Comparison of ENCODE assay signal across 9 mouse cellular contexts in the genomic region with DNA sequence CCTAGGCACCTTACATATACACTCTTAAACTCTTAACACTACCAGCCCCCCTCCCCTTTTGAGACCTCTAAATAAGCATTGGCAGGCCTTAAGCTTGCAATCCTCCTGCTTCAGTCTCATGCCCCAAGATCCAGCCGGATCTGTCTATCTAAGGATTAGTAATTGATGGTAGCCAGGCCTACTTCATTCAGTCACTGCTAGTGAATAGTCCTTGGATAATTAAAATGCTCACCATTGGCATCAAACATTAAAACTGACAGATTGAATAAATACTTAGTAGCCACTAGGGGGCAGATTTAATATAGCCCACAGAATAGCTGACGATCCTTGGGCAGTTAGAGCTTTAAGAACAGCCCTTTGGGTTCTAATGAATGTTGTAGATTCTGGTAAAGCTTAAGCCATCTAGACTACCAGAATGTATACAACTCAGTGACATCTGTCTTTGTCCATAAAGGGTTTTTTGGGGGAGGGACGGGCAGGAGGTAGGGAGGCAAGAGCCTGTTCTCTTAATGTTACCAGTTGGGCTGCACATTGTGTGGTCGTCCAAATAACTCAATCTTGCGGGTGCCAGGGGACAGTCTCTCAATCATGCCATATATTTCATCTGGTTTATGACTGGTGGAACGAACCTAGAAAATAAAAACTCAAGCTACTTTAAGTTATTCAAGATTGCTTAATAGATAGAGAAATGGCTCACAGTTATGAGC. TPM values are rescaled to one million over a fixed set of nuclear protein-coding genes. Genes with fewer than 3 reads are reported as not detected.
DNase-seq lines count a peak whose midpoint lies in the region; ATAC-seq lines count a peak whose summit lies in the region.
"Had no signal": no experiment of that assay in that cellular context is flagged by ENCODE, and none has a peak within 500 bp of the region (broad histone marks: within the 10 kb centered on the region; RNA-seq: fewer than 3 reads in every experiment).

No protein-coding gene starts in this region.

- ATAC-seq in erythroblast, adult 5-6 weeks (replicated peaks; ENCODE audit: low FRiP score, poor library complexity, severe bottlenecking), result peak; percentile 79
- peak; percentile 85 for ATAC-seq in megakaryocyte progenitor cell, adult 5-6 weeks (replicated peaks; ENCODE audit: poor library complexity)

- peak; percentile 39 for DNase-seq in embryo, embryonic 10 days (ENCODE audit: low spot score)
- no peak for DNase-seq in embryo, embryonic 9.5 days (ENCODE audit: extremely low spot score)
- DNase-seq in 416B (ENCODE audit: low read depth), result peak; percentile 70
- no peak for DNase-seq in c-Kit-positive CD71-positive TER-119-positive erythroid progenitor cells, embryonic 14.5 days (ENCODE audit: low spot score)
- no peak for DNase-seq in spleen, adult 12 weeks (ENCODE audit: low spot score)
- no peak for DNase-seq in layer of hippocampus, adult 9-11 months
- DNase-seq: thymus, adult 18-20 months had no signal

RNA-seq across cellular contexts. Expression of a gene that starts 9.2 kb away (rescaled TPM):
- 6.7 and 22.4 TPM in 2 replicates for total RNA-seq in erythroblast, adult 5-6 weeks (2015; ENCODE audit: low replicate concordance)
- total RNA-seq in erythroblast, adult 5-6 weeks (2017; ENCODE audit: low replicate concordance), result 7.2 and 13.8 TPM in 2 replicates
- total RNA-seq in megakaryocyte progenitor cell, adult 5-6 weeks (2015), result 49.6 and 50.3 TPM in 2 replicates
- total RNA-seq in megakaryocyte progenitor cell, adult 5-6 weeks (2017), result 40.3 and 40.8 TPM in 2 replicates

RNA-seq across cellular contexts. Expression of a gene that starts 16.4 kb away (rescaled TPM):
- total RNA-seq in erythroblast, adult 5-6 weeks (2015; ENCODE audit: low replicate concordance), result 6.7 and 10.8 TPM in 2 replicates
- 1.3 and 4.3 TPM in 2 replicates for total RNA-seq in erythroblast, adult 5-6 weeks (2017; ENCODE audit: low replicate concordance)
- 6.5 and 8.1 TPM in 2 replicates for total RNA-seq in megakaryocyte progenitor cell, adult 5-6 weeks (2015)
- total RNA-seq in megakaryocyte progenitor cell, adult 5-6 weeks (2017), result 3.7 and 5.0 TPM in 2 replicates

RNA-seq across cellular contexts. Expression of a gene that starts 16.8 kb away (rescaled TPM):
- total RNA-seq in erythroblast, adult 5-6 weeks (2015; ENCODE audit: low replicate concordance), result 16.3 and 16.9 TPM in 2 replicates
- total RNA-seq in erythroblast, adult 5-6 weeks (2017; ENCODE audit: low replicate concordance), result 11.3 and 16.0 TPM in 2 replicates
- 34.0 and 35.8 TPM in 2 replicates for total RNA-seq in megakaryocyte progenitor cell, adult 5-6 weeks (2015)
- 41.2 and 43.0 TPM in 2 replicates for total RNA-seq in megakaryocyte progenitor cell, adult 5-6 weeks (2017)

RNA-seq across cellular contexts. Expression of a gene that starts 32.9 kb away (rescaled TPM):
- not detected in 2 replicates for total RNA-seq in erythroblast, adult 5-6 weeks (2015; ENCODE audit: low replicate concordance)
- 0.26 TPM in 1 of 2 replicates, not detected in the other for total RNA-seq in erythroblast, adult 5-6 weeks (2017; ENCODE audit: low replicate concordance)
- 0.07 and 0.62 TPM in 2 replicates for total RNA-seq in megakaryocyte progenitor cell, adult 5-6 weeks (2015)
- total RNA-seq in megakaryocyte progenitor cell, adult 5-6 weeks (2017), result 0.42 and 0.88 TPM in 2 replicates

RNA-seq across cellular contexts. Expression of a gene that starts 38.1 kb away (rescaled TPM):
- total RNA-seq in erythroblast, adult 5-6 weeks (2015; ENCODE audit: low replicate concordance), result 21.1 and 51.1 TPM in 2 replicates
- total RNA-seq in erythroblast, adult 5-6 weeks (2017; ENCODE audit: low replicate concordance), result 22.7 and 42.8 TPM in 2 replicates
- total RNA-seq in megakaryocyte progenitor cell, adult 5-6 weeks (2015), result 78.7 and 79.5 TPM in 2 replicates
- total RNA-seq in megakaryocyte progenitor cell, adult 5-6 weeks (2017), result 43.7 and 57.7 TPM in 2 replicates

Comparison
In these comparisons a context has a peak if more than half of its experiments do, and no peak if none do; other contexts are left out.
1. DNase-seq: peak in embryo, embryonic 10 days (single experiment) and 416B (single experiment); none in embryo, embryonic 9.5 days (single experiment), c-Kit-positive CD71-positive TER-119-positive erythroid progenitor cells, embryonic 14.5 days (single experiment), spleen, adult 12 weeks (single experiment) and layer of hippocampus, adult 9-11 months (single experiment).